Mouse (Mus musculus): Measurements from ENCODE around the gene Cfap299.

DNA sequence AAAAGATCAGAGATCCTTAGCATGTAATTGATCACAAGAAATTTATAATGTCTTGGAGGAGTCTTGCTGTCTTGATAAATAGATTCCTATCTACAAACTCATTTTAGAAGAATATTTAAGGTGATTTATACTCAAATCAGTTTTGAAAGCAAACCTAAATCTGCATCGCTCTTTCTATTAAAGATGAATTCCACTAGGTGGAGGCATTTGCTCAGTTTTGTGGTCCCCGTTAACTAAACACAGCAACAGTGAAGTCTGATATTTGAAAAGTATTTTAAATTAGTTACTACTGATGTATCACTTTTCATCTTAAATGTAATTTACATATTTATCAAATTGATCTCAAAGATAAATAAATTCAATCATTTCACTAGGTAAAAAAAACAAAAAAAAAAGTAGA is 15.5 kb downstream of the Cfap299 start:
- TF ChIP-seq CTCF (IDR thresholded peaks at IDR 0.05; ENCODE audit: low read depth, low read length) = no peak
- TF ChIP-seq POLR2A (IDR thresholded peaks at IDR 0.05; ENCODE audit: borderline replicate concordance, low read depth, low read length) = no peak
